Mouse (Mus musculus) retina, postnatal 1 day (tissue): ENCODE measurements around the gene Mib2.

Experiments
- DNase-seq: peaks from one replicate; pipeline ENCODE4 v3.0.0-alpha.2; 2012

Mib2 gene

GRCm38 (mm10) chr4:155613264-155613663 lies 55.7 kb downstream of the Mib2 start:
- no peak for DNase-seq

- no peak for DNase-seq
Measured at GRCm38 (mm10) chr4:155611860-155612259, 57.1 kb downstream of the Mib2 start.

GRCm38 (mm10) chr4:155606825-155607224 lies 62.2 kb downstream of the Mib2 start:
- no peak for DNase-seq

GRCm38 (mm10) chr4:155605132-155605531 lies 63.9 kb downstream of the Mib2 start:
- no peak for DNase-seq
